Mouse (Mus musculus) activated CD4-positive, CD25-positive, alpha-beta regulatory T cell, adult 9 weeks (primary cell): ENCODE results near the gene Frem1. TPM values are rescaled to one million over a fixed set of nuclear protein-coding genes. Genes with fewer than 3 reads are reported as not detected.

Experiments used
- polyA plus RNA-seq: library from polyadenylated mRNA; unstranded; fragments of 100-300 nt; shearing (Covaris generic); gene quantifications from one replicate; pipeline ENCODE4 v1.2.1, GENCODE M21; 2017

Frem1 gene
- polyA plus RNA-seq = not detected

DNA sequence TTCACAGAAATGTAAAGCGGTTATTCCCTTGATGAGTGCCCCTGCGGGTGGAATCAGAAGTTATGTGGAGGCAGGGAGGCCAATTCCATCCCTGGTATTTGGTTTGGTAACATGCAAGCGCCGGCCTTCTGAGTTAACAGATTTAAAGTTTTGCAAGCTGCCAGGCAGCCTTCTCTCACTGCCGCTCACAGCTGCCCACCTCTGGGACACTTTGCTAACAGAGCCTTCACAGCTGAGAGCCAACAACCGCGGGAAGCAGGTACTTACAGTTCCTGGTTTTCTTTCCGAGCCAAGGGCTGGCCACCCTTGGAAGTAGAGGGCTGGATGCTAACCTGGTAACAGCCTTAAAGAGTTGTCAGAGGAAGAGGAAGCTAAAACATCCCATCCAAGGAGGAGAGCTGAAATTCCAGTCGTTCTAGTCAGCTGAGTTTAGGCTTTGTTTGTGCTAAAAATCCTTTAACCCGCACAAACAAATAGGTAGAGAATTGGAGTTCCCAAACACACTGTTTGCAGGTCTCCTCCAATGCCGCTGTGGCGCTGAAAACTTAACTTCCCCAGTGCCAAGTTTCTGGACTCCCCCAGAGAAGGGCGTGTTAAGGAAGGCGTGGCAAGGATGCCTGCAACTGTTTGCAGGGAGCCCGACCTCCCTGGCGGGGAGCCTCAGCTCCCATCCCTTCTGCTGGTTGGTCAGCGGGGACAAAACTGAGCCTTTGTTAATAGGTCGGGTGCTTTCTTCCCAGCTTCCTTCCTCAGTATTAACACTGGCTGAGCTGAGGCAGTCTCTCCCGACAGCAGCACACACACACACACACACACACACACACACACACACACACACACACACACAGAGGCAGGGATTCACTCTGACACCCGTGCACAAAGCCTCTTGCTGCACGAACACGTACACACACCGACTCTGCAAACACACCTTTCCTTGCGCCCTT lies at the start of gene Frem1:
Gene Frem1 (minus strand): TSS at position 706 of the 944 bp plus-strand sequence.

DNA sequence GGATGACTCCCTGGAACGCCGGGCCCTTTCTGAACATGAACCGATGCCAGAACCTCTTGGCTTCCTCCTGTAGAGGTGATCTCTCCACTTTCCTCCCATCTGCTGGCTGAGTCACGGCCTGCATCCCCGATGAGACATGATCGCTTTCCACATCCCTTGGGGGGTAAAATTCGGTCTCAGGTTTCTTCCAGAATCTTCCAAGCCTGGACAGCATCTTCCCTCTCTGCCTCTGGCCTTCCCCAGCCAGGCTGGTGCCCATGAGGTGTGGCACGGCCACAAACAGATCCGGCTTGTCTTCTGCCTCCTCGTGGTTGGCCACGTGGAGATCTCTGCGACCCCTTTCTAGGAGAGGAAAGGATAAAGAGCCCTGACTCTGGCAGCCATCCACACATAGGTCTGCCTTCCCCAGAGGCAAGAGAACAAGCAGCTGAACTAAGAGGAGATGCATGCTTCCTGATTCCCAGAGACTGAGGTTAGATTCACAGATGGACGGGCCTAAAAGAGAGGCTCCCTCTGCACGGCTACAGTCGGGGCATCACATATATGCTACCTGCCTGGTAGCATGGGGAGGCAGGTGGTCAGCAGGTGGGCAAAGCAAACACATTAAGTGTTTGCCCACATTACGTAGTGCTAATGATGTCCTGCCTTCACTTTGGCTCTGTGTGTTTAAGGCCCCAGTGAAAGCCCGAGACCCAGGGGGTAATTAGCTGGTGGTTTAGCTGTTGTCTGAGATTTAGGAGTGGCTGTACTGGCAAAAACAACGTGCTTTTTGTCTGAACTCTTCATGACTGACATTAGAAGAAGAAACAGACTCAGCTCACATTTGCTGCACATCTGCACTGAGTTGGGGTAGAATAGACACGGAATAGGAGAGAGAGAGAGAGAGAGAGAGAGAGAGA lies 167.3 kb downstream of the Frem1 start, which contains the start of gene Cer1:
Gene Cer1 (minus strand): TSS at position 513 of the 899 bp plus-strand sequence.

GRCm38 (mm10) chr4:82859131-82860125 lies 192.7 kb downstream of the Frem1 start, which contains the start of gene Zdhhc21:
TSS of gene Zdhhc21 (minus strand) at chr4:82859958.

Other genes starting within 250 kb of the Frem1 start
- 21.6 TPM for gene Zdhhc21, start 192.4 kb downstream of the Frem1 start, polyA plus RNA-seq
- not detected for gene Cer1, start 167.2 kb downstream of the Frem1 start, polyA plus RNA-seq